In the genomic region with DNA sequence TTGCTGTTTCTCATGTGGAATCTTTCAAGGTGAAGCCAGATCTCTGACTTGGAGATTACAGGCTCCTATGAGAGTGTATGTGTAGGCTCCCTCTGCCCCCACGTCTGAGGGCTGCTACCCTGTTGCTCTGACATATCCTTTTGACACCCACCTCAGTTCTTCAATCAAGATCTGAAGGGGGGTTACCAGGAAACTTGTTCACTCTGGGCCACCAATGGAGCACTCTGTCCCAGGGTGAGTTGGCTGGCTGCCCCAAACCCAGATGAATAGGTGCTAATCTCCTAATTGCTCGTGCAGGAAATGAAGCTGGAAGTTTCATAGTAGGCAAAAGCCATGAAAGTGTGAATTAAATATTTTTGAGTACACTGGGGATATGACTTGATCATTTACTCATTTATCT, we compare ENCODE assay signal across 32 mouse cellular contexts. TPM values are rescaled to one million over a fixed set of nuclear protein-coding genes. Genes with fewer than 3 reads are reported as not detected.
A peak's percentile ranks its signal among the peaks of the same experiment; 100 is the strongest.
DNase-seq lines count a peak whose midpoint lies in the region; ATAC-seq lines count a peak whose summit lies in the region.
"Had no signal": no experiment of that assay in that cellular context is flagged by ENCODE, and none has a peak within 500 bp of the region (broad histone marks: within the 10 kb centered on the region; RNA-seq: fewer than 3 reads in every experiment).

No protein-coding gene starts in this region.

- no peaks in the 10 kb centered on the region for H3K36me3 ChIP-seq in midbrain, embryonic 15.5 days (replicated peaks)
- no peaks in the 10 kb centered on the region for H3K36me3 ChIP-seq in midbrain, embryonic 10.5 days
- H3K36me3 ChIP-seq in embryonic facial prominence, embryonic 14.5 days (ENCODE audit: control insufficient read depth, insufficient read depth, low read length) = no peaks in the 10 kb centered on the region
- no peaks in the 10 kb centered on the region for H3K36me3 ChIP-seq in forebrain, embryonic 16.5 days (ENCODE audit: control insufficient read depth, insufficient read depth)
- H3K36me3 ChIP-seq: embryonic facial prominence, embryonic 15.5 days; hindbrain, embryonic 12.5 days; kidney, embryonic 15.5 days; neural tube, embryonic 12.5 days had no signal

- ATAC-seq in midbrain, embryonic 15.5 days (replicated peaks) = 0 out of 2 replicates have a peak, but pooled peaks have one; percentile 22
- ATAC-seq in embryonic facial prominence, embryonic 14.5 days (ENCODE audit: low read depth) = peak; percentile 44; the same call in 1 of the 2 replicates
- ATAC-seq in forebrain, embryonic 16.5 days = peak; percentile 29; the same call in 1 of the 2 replicates

- no peak overlapping the region for H3K9ac ChIP-seq in midbrain, embryonic 15.5 days
- H3K9ac ChIP-seq in embryonic facial prominence, embryonic 14.5 days (ENCODE audit: low read depth, low read length) = no peak overlapping the region
- no peak overlapping the region for H3K9ac ChIP-seq in forebrain, embryonic 16.5 days (replicated peaks; ENCODE audit: low read depth, low read length)
- H3K9ac ChIP-seq: embryonic facial prominence, embryonic 15.5 days; hindbrain, embryonic 12.5 days; kidney, embryonic 15.5 days; liver, embryonic 14.5 days; neural tube, embryonic 12.5 days had no signal

- H3K9me3 ChIP-seq in midbrain, embryonic 15.5 days = no peaks in the 10 kb centered on the region
- no peaks in the 10 kb centered on the region for H3K9me3 ChIP-seq in midbrain, embryonic 10.5 days (replicated peaks)
- H3K9me3 ChIP-seq in embryonic facial prominence, embryonic 14.5 days (ENCODE audit: control insufficient read depth, low read length) = no peaks in the 10 kb centered on the region
- H3K9me3 ChIP-seq in forebrain, embryonic 16.5 days (ENCODE audit: control insufficient read depth, low read length) = no peaks in the 10 kb centered on the region
- H3K9me3 ChIP-seq: embryonic facial prominence, embryonic 15.5 days; hindbrain, embryonic 12.5 days; kidney, embryonic 15.5 days; neural tube, embryonic 12.5 days had no signal

- H3K4me2 ChIP-seq in midbrain, embryonic 15.5 days = no peak overlapping the region
- H3K4me2 ChIP-seq in embryonic facial prominence, embryonic 14.5 days (ENCODE audit: low read depth, low read length) = no peak overlapping the region
- H3K4me2 ChIP-seq in forebrain, embryonic 16.5 days (ENCODE audit: low read length) = no peak overlapping the region
- H3K4me2 ChIP-seq: embryonic facial prominence, embryonic 15.5 days; heart, embryonic 11.5 days; hindbrain, embryonic 12.5 days; kidney, embryonic 15.5 days; neural tube, embryonic 12.5 days had no signal

- intact Hi-C loops in left cerebral cortex, postnatal 4 days (cut with DNase I) = no loop called here

- H3K4me1 ChIP-seq in midbrain, embryonic 15.5 days = no peaks in the 10 kb centered on the region
- peaks cover 4% of the 10 kb centered on the region; the same call in 1 of the 2 replicates for H3K4me1 ChIP-seq in midbrain, embryonic 10.5 days
- H3K4me1 ChIP-seq in embryonic facial prominence, embryonic 14.5 days (ENCODE audit: control insufficient read depth, insufficient read depth, low read length) = no peaks in the 10 kb centered on the region
- no peaks in the 10 kb centered on the region for H3K4me1 ChIP-seq in forebrain, embryonic 16.5 days (replicated peaks; ENCODE audit: control insufficient read depth, insufficient read depth, low read length)
- H3K4me1 ChIP-seq: embryonic facial prominence, embryonic 15.5 days; hindbrain, embryonic 12.5 days; kidney, embryonic 15.5 days; neural tube, embryonic 12.5 days had no signal

- H3K27ac ChIP-seq in midbrain, embryonic 15.5 days = no peak overlapping the region
- H3K27ac ChIP-seq in midbrain, embryonic 10.5 days (replicated peaks) = no peak overlapping the region
- no peak overlapping the region for H3K27ac ChIP-seq in embryonic facial prominence, embryonic 14.5 days (replicated peaks; ENCODE audit: low read depth, low read length)
- H3K27ac ChIP-seq in forebrain, embryonic 16.5 days (ENCODE audit: low read length) = no peak overlapping the region
- H3K27ac ChIP-seq: embryonic facial prominence, embryonic 15.5 days; hindbrain, embryonic 12.5 days; kidney, embryonic 15.5 days; liver, embryonic 14.5 days; macrophage; neural tube, embryonic 12.5 days; stomach, postnatal 0 days had no signal

- H3K4me3 ChIP-seq in midbrain, embryonic 15.5 days = no peak overlapping the region
- no peak overlapping the region for H3K4me3 ChIP-seq in midbrain, embryonic 10.5 days
- H3K4me3 ChIP-seq in embryonic facial prominence, embryonic 14.5 days (ENCODE audit: low read depth, low read length) = no peak overlapping the region
- H3K4me3 ChIP-seq in forebrain, embryonic 16.5 days (replicated peaks; ENCODE audit: low read length) = no peak overlapping the region
- H3K4me3 ChIP-seq: embryonic facial prominence, embryonic 15.5 days; hindbrain, embryonic 12.5 days; kidney, embryonic 15.5 days; myocyte; neural tube, embryonic 12.5 days had no signal

- WGBS in midbrain, embryonic 15.5 days = 23% methylated on average over 2 of the region's 2 CpGs
- 39% methylated on average over 2 of the region's 2 CpGs for WGBS in midbrain, embryonic 10.5 days
- 34% methylated on average over 2 of the region's 2 CpGs for WGBS in embryonic facial prominence, embryonic 14.5 days
- WGBS in forebrain, embryonic 16.5 days = 7% methylated on average over 2 of the region's 2 CpGs

- H3K27me3 ChIP-seq in midbrain, embryonic 15.5 days (replicated peaks) = no peaks in the 10 kb centered on the region
- no peaks in the 10 kb centered on the region for H3K27me3 ChIP-seq in midbrain, embryonic 10.5 days (ENCODE audit: low read depth, poor library complexity, severe bottlenecking)
- no peaks in the 10 kb centered on the region for H3K27me3 ChIP-seq in embryonic facial prominence, embryonic 14.5 days (replicated peaks; ENCODE audit: control insufficient read depth, insufficient read depth, low read length)
- H3K27me3 ChIP-seq in forebrain, embryonic 16.5 days (replicated peaks; ENCODE audit: control insufficient read depth, insufficient read depth, low read length) = no peaks in the 10 kb centered on the region
- H3K27me3 ChIP-seq: CH12.LX; embryonic facial prominence, embryonic 15.5 days; hindbrain, embryonic 12.5 days; kidney, embryonic 15.5 days; neural tube, embryonic 12.5 days had no signal

- DNase-seq in cerebellum, postnatal 10 days = peak; percentile 23 to 24
- DNase-seq in cerebellum, adult 9-10 months = no peak
- DNase-seq in midbrain, embryonic 10.5 days (ENCODE audit: low spot score) = no peak
- DNase-seq in embryonic facial prominence, embryonic 14.5 days (ENCODE audit: low spot score) = peak; percentile 4
- no peak for DNase-seq in kidney, postnatal 14 days
- no peak for DNase-seq in left cerebral cortex, postnatal 4 days
- DNase-seq: adrenal gland, adult 8-10 months; cerebellum, adult 8-10 months; embryo, embryonic 11 days; gastrocnemius, postnatal 36 days; heart, adult 18-20 months; heart, postnatal 36 days; kidney, adult 11 months; kidney, postnatal 4 days; liver; lung, adult 2 months; lung, postnatal 10 days; thymus, adult 18-20 months; thymus, postnatal 25 days had no signal

RNA-seq across cellular contexts. Expression of a gene that starts 24.3 kb away (rescaled TPM):
- polyA plus RNA-seq in midbrain, embryonic 15.5 days (2015; fragmentation: Nextera tagmentation; extraction: Ambion mirVana) = 4.7 and 5.1 TPM in 2 replicates
- polyA plus RNA-seq in midbrain, embryonic 10.5 days (2016; fragmentation: Nextera tagmentation; extraction: Ambion mirVana) = 3.5 and 3.6 TPM in 2 replicates
- polyA plus RNA-seq in embryonic facial prominence, embryonic 14.5 days (2014; fragmentation: Nextera tagmentation; extraction: Ambion mirVana) = 6.9 and 7.3 TPM in 2 replicates
- 5.9 and 8.1 TPM in 2 replicates for polyA plus RNA-seq in forebrain, embryonic 16.5 days (2015; fragmentation: Nextera tagmentation; extraction: Ambion mirVana)
- total RNA-seq in left cerebral cortex, postnatal 4 days (2021) = 10 to 100 TPM; 13.8 to 19.5 TPM
- total RNA-seq: CH12.LX; megakaryocyte-erythroid progenitor cell, adult 5-6 weeks had no signal
- polyA plus RNA-seq: macrophage had no signal

Comparison
In these comparisons a context has a peak if more than half of its experiments do, and no peak if none do; other contexts are left out.
1. DNase-seq: peak in cerebellum, postnatal 10 days (2 of 2) and embryonic facial prominence, embryonic 14.5 days (single experiment); none in cerebellum, adult 9-10 months (single experiment), midbrain, embryonic 10.5 days (single experiment), kidney, postnatal 14 days (single experiment) and left cerebral cortex, postnatal 4 days (single experiment).
2. Peak in every context shown above with its lines, with median percentiles within 50 percentile points of each other: ATAC-seq.